Mouse (Mus musculus) lung, adult 10 weeks (tissue): Measurements from ENCODE around the gene Prkar2b. TPM values are rescaled to one million over a fixed set of nuclear protein-coding genes. Genes with fewer than 3 reads are reported as not detected.

ENCODE experiments used
- polyA plus RNA-seq: library from polyadenylated mRNA; stranded (reverse); fragments of 350-450 nt; fragmentation: Illumina TruSeq; extraction: RNeasy Lipid Tissue Mini Kit (QIAGEN cat#74804); gene quantifications from one replicate; pipeline ENCODE4 v1.2.3, GENCODE M21; 2014; ENCODE audit warnings: low read depth, low replicate concordance; ENCODE audit not compliant: insufficient read depth

The Prkar2b gene
- polyA plus RNA-seq = 16.3 TPM

GRCm38 (mm10) chr12:32061090-32061930, at the start of gene Prkar2b:
Gene Prkar2b, minus strand, starts transcription at chr12:32061296.

GRCm38 (mm10) chr12:31949759-31950658, 111.1 kb downstream of the Prkar2b start, which contains the start of gene Hbp1:
Gene Hbp1, minus strand, starts transcription at chr12:31950535.

Other genes starting within 250 kb of the Prkar2b start
- gene Hbp1, start 110.8 kb downstream of the Prkar2b start, polyA plus RNA-seq = 45.6 TPM
- 2.0 TPM for gene Pik3cg, start 147.4 kb upstream of the Prkar2b start, polyA plus RNA-seq